Mouse (Mus musculus) gastrocnemius, postnatal 36 days (tissue): ENCODE results near the gene Evi5. TPM values are rescaled to one million over a fixed set of nuclear protein-coding genes. Genes with fewer than 3 reads are reported as not detected.

Experiments used
- DNase-seq, 2 experiments: peaks; one replicate each; pipeline ENCODE4 v3.0.0; 2022
- intact Hi-C: fragments of 180-260 bp; cut with DNase I; formaldehyde crosslinking; loops from one replicate; pipeline ENCODE4 v1.15.1; 2025
- total RNA-seq, 2 experiments: library from RNA; stranded (reverse); gene quantifications; 2 replicates each; pipeline ENCODE4 v1.2.3; 2021

Gene Evi5
- total RNA-seq, 2 experiments from 2014 or later = 14.1 to 14.3 TPM

- intact Hi-C loops = no loop called here
- no peak for DNase-seq
These were observed 2.1 kb upstream of the Evi5 start for GRCm38 (mm10) chr5:107877053-107877452.

DNA sequence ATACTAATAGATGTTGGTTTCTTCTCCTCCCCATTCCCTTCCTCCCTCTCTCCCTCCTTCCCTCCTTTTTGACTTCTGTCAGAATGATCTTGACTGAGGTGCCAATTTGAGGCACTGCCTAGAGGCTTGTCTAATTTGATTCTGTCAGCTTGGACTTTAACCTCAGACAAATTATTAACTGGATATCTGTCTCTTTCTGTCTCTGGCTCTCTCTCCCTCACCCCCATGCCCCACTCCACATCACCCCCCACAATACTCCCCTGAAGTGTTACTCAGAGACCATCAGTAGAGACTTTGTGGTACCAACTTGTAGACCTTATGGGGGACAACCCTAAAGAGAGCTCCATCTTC lies 329 bp upstream of the Evi5 start:
- DNase-seq = no peak
- intact Hi-C loops = no loop called here

DNA sequence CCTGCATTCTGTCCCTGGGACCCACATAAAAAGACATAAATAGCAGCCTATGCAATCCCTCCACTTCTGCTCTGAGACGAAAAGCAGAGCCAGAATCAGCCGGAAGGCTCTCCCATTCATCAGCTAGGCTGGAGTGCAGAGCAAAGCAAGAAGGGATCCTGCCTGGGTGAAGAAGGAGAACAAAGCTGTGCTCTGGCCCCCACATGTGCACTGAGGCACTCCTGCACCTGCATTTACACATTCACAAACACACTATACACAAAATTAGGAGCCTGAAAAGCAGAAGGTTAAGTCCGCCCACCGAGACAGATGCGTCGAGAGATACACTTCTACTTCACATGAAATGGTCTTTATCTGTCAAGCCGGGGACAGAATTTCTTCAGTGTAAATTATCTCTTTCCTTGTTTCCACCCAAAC lies 1.0 kb downstream of the Evi5 start:
- intact Hi-C loops = no loop called here
- no peak for DNase-seq

DNA sequence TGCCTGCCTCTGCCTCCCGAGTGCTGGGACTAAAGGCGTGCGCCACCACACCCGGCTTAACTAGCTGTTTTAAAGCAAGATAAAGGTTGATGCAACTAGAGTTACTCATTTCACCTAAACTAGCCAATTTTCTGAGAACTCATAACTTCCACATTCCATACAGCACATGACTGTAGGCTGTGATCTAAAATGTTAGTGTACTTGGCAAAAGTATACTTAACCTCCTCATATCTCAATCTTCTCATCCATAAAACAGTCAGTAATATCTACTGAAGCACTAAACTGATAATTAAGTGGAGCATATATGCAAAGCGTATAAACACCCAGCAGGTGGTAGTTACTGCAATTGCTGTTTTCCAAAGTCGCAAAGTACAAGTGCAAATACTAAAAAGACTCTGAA lies 1.6 kb downstream of the Evi5 start:
- intact Hi-C loops = no loop called here
- DNase-seq = no peak

- intact Hi-C loops = loop anchor here (2.0 kb wide), 1 partner anchor 141 kb away; no protein-coding TSS in a partner anchor
- DNase-seq = no peak
These were observed 5.2 kb downstream of the Evi5 start for GRCm38 (mm10) chr5:107869701-107870100.

GRCm38 (mm10) chr5:107868905-107869424 lies 5.9 kb downstream of the Evi5 start:
- intact Hi-C loops = loop anchor here (2.0 kb wide), 1 partner anchor 140 kb away; no protein-coding TSS in a partner anchor
- DNase-seq = peak; percentile 85 to 87

- intact Hi-C loops = loop anchor here (2.0 kb wide), 1 partner anchor 139 kb away; no protein-coding TSS in a partner anchor
- peak; percentile 30 to 53 for DNase-seq
These were observed 6.7 kb downstream of the Evi5 start for GRCm38 (mm10) chr5:107867970-107868904.

GRCm38 (mm10) chr5:107866127-107867126 lies 8.5 kb downstream of the Evi5 start:
- intact Hi-C loops = no loop called here
- no peak for DNase-seq

GRCm38 (mm10) chr5:107863971-107864370 lies 10.9 kb downstream of the Evi5 start:
- DNase-seq = no peak
- intact Hi-C loops = no loop called here

- intact Hi-C loops = no loop called here
- no peak for DNase-seq
These were observed 15.9 kb downstream of the Evi5 start for GRCm38 (mm10) chr5:107858963-107859362.

DNA sequence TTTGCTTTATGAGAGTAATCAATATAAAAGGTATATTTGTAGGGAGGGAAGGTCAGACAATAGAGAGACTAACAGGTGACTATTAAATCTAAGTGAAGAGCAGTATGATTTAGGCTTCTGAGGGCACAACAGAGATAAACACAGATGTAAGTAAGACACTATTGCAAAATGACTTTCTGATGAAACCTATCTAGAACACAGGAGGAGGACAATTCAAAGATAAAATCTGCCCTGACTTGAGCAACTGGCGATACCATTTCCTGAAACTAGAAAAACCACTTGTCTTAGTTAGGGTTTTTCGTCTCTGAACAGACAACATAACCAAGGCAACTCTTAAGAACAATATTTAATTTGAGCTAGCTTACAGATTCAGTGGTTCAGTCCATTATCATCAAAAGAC lies 19.4 kb downstream of the Evi5 start:
- intact Hi-C loops = no loop called here

GRCm38 (mm10) chr5:107854556-107854955 lies 20.4 kb downstream of the Evi5 start:
- DNase-seq = no peak
- intact Hi-C loops = no loop called here

More for the DNA sequence above, 19.4 kb downstream of the Evi5 start:
- no peak for DNase-seq

DNA sequence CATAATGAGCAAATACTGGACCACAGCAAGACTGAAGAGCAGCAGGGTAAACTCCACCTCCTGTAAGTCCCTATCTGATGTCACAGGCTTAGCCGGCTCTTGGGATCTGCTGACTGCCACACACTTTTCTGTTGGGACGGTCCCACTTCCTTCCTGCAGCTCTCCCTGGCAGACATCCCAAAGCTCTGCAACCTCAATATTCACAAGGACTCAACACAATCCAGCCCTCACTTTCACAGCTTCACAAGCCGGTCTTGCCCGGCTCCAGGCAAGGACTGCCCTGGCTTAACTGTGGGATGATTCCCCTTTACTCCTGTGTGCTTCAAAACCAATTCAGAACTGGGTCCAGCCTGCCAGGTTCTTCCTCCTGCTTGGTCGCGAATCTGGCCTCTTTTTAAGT lies 21.1 kb downstream of the Evi5 start:
- peak in 1 of 2 experiments; percentile 17 for DNase-seq
- intact Hi-C loops = no loop called here

GRCm38 (mm10) chr5:107848964-107849363 lies 25.9 kb downstream of the Evi5 start:
- no peak for DNase-seq

DNA sequence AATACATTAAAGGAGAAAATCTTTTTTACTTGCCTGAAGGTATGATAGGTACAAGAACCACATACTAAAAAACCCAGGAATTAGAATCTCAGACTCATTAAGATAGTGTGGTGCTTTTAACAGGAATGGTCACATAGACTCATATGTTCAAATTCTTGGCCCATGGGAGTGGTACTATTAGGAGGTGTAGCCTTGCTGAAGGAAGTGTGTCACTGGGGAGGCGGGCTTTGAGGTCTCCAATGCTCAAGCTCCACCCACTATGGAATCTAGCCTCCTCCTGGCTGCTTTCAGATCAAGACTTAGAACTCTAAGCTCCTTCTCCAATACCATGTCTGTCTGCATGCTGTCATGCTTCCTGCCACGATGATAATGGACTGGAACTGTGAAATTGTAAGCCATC lies 27.1 kb downstream of the Evi5 start:
- no peak for DNase-seq
- intact Hi-C loops = no loop called here

More at GRCm38 (mm10) chr5:107848964-107849363, 25.9 kb downstream of the Evi5 start:
- intact Hi-C loops = no loop called here

GRCm38 (mm10) chr5:107847349-107847748 lies 27.6 kb downstream of the Evi5 start:
- intact Hi-C loops = no loop called here
- no peak for DNase-seq

GRCm38 (mm10) chr5:107840549-107841238 lies 34.2 kb downstream of the Evi5 start:
- intact Hi-C loops = no loop called here
- DNase-seq = no peak

GRCm38 (mm10) chr5:107838891-107839644 lies 35.8 kb downstream of the Evi5 start:
- DNase-seq = peak in 1 of 2 experiments; percentile 11
- intact Hi-C loops = no loop called here

DNA sequence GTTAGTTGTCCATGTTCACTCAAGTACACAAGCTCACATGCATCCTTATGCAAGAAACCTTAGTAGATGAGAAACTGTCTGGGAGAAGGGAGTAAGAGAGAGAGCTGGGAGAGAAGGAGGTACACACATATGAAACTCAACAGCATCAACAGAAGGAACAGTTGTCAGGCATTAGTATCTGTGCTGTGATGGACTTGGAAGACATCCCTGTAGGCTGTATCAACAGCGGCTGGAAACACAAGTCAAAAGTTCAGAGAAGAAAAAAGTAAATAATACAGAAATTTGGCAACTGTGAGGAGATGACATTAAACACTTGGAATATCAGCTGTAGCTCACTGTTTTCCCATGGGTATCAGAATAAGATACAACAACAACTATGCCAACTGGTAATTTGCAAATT lies 40.6 kb downstream of the Evi5 start:
- no peak for DNase-seq
- intact Hi-C loops = no loop called here
